Mouse (Mus musculus) myocyte (in vitro differentiated cells): ENCODE data around the gene Nfya.

Experiments used
- E2F4 ChIP-seq: IDR thresholded peaks from one replicate; pipeline ENCODE4 v1.6.1; 2011; ENCODE audit warnings: mild to moderate bottlenecking, control low read depth, moderate library complexity; ENCODE audit not compliant: insufficient read depth
- MYOD1 ChIP-seq, 3 experiments: IDR thresholded peaks; one replicate each; pipeline ENCODE4 v1.6.1; 2011; ENCODE audit warnings: control low read depth in 2 of 3, low read depth in 2 of 3, mild to moderate bottlenecking in 2 of 3, moderate library complexity in 1 of 3; ENCODE audit not compliant: insufficient read length in 2 of 3, control insufficient read depth in 1 of 3
- POLR2A ChIP-seq: IDR thresholded peaks from one replicate; pipeline ENCODE4 v1.6.1; 2011; ENCODE audit warnings: low read depth, mild to moderate bottlenecking, control low read depth, moderate library complexity; ENCODE audit not compliant: insufficient read length
- POLR2AphosphoS2 ChIP-seq: IDR thresholded peaks from one replicate; pipeline ENCODE4 v1.6.1; 2011; ENCODE audit warnings: low read depth, control low read depth; ENCODE audit not compliant: insufficient read length

DNA sequence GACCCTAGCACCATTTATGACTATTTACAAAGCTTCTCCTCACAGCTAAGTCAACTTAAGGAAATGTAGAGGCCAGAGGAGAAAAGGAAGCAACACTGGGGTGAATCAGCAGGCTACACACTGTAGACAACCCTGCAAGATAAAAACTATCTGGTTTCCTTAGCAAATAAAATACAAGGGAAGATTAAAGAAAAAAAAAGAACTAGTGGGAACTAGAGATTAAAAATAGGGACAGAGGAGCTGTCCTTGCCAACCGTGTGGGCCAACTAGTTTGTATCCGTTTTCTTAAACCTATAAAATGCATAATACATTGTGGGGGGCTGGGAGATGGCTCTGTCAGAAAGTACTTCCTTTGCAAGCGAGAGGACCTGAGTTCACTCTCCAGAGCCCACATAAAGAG, 67.8 kb downstream of the Nfya start:
- TF ChIP-seq POLR2AphosphoS2 (no peak), POLR2A (no peak), E2F4 (no peak), MYOD1 (IDR thresholded peaks at IDR 0.05; ENCODE audit: control insufficient read depth in 1 of 3, insufficient read length in 2 of 3, low read depth in 2 of 3) (no peak)
